Mouse (Mus musculus) G1E (cell line): ENCODE data around the gene Adprh.

ENCODE experiments used
- CTCF ChIP-seq: IDR thresholded peaks from 2 replicates; pipeline ENCODE4 v1.5.1; 2012; ENCODE audit warnings: low read depth, low read length, inconsistent platforms, mixed read lengths
- GATA1 ChIP-seq: IDR thresholded peaks from 2 replicates; pipeline ENCODE4 v1.6.1; 2012; ENCODE audit warnings: borderline replicate concordance, low read length, inconsistent platforms, mixed read lengths

- TF ChIP-seq CTCF (no peak), GATA1 (no peak)
Measured at GRCm38 (mm10) chr16:38478296-38478695, 25.8 kb upstream of the Adprh start.
